Mouse (Mus musculus): ENCODE measurements at regions not wholly inside any gene's neighbourhood (a gene's known extent, or its start where the extent isn't known, plus 50 kb on each side); places are given as distances from the start of the nearest gene placed in this dataset.

- ATAC-seq (peak; percentile 25), DNase-seq (peak; percentile 73)
- TF ChIP-seq CTCF (IDR thresholded peaks at IDR 0.05; ENCODE audit: low read depth) = no peak
- Histone ChIP-seq H3K36me3 (ENCODE audit: insufficient read depth) (no peaks in the 10 kb centered on the region), H3K4me2 (ENCODE audit: low read depth) (peak overlapping the region; percentile 62), H3K27me3 (ENCODE audit: insufficient read depth, low read length) (no peaks in the 10 kb centered on the region), H3K4me1 (ENCODE audit: insufficient read depth) (peaks cover 38% of the 10 kb centered on the region), H3K27ac (ENCODE audit: low read depth, low read length) (peak overlapping the region; percentile 97), H3K9me3 (ENCODE audit: low read length) (no peaks in the 10 kb centered on the region), H3K9ac (peak overlapping the region; percentile 67), H3K4me3 (ENCODE audit: low read depth, low read length) (peak overlapping the region; percentile 39)
- 3% methylated on average over 11 of the region's 11 CpGs for WGBS
Measured at GRCm38 (mm10) chr13:28417929-28418881, 160.9 kb downstream of the Gm11361 start.

- peak; percentile 15; the same call in 1 of the 2 replicates for TF ChIP-seq CTCF (IDR thresholded peaks at IDR 0.05; ENCODE audit: low read depth)
- peak overlapping the region; percentile 39 for H3K4me3 ChIP-seq (ENCODE audit: low read depth, low read length)
- H3K27me3 ChIP-seq (ENCODE audit: insufficient read depth, low read length) = no peaks in the 10 kb centered on the region
- H3K9me3 ChIP-seq (ENCODE audit: low read length) = no peaks in the 10 kb centered on the region
- WGBS = under 1% methylated on average over 7 of the region's 7 CpGs
- H3K9ac ChIP-seq = peak overlapping the region; percentile 67
- peak overlapping the region; percentile 62 for H3K4me2 ChIP-seq (ENCODE audit: low read depth)
- peak overlapping the region; percentile 97 for H3K27ac ChIP-seq (ENCODE audit: low read depth, low read length)
- no peaks in the 10 kb centered on the region for H3K36me3 ChIP-seq (ENCODE audit: insufficient read depth)
- peak; percentile 89 for DNase-seq
- peak; percentile 73 for ATAC-seq
- H3K4me1 ChIP-seq (ENCODE audit: insufficient read depth) = peaks cover 38% of the 10 kb centered on the region
Measured at GRCm38 (mm10) chr13:28417431-28417928, 160.2 kb downstream of the Gm11361 start.

- Histone ChIP-seq H3K27me3 (ENCODE audit: insufficient read depth, low read length) (no peaks in the 10 kb centered on the region), H3K27ac (ENCODE audit: low read depth, low read length) (peak overlapping the region; percentile 97), H3K4me2 (ENCODE audit: low read depth) (peak overlapping the region; percentile 62), H3K9ac (peak overlapping the region; percentile 67), H3K9me3 (ENCODE audit: low read length) (no peaks in the 10 kb centered on the region), H3K4me1 (ENCODE audit: insufficient read depth) (peaks cover 38% of the 10 kb centered on the region), H3K4me3 (ENCODE audit: low read depth, low read length) (peak overlapping the region; percentile 39), H3K36me3 (ENCODE audit: insufficient read depth) (no peaks in the 10 kb centered on the region)
- ATAC-seq (no peak), DNase-seq (peak; percentile 75)
- WGBS = 3% methylated on average over 8 of the region's 8 CpGs
- TF ChIP-seq CTCF (IDR thresholded peaks at IDR 0.05; ENCODE audit: low read depth) = peak; percentile 28; the same call in 1 of the 2 replicates
Measured at GRCm38 (mm10) chr13:28416887-28417286, 159.6 kb downstream of the Gm11361 start.

GRCm38 (mm10) chr13:28416231-28416630 is 158.9 kb downstream of the Gm11361 start:
- DNase-seq = peak; percentile 89
- no peaks in the 10 kb centered on the region for H3K27me3 ChIP-seq (ENCODE audit: insufficient read depth, low read length)
- peak overlapping the region; percentile 39 for H3K4me3 ChIP-seq (ENCODE audit: low read depth, low read length)
- WGBS = 2% methylated on average over 6 of the region's 6 CpGs
- peak overlapping the region; percentile 62 for H3K4me2 ChIP-seq (ENCODE audit: low read depth)
- peak overlapping the region; percentile 67 for H3K9ac ChIP-seq
- no peaks in the 10 kb centered on the region for H3K9me3 ChIP-seq (ENCODE audit: low read length)
- TF ChIP-seq CTCF (IDR thresholded peaks at IDR 0.05; ENCODE audit: low read depth) = no peak
- peak overlapping the region; percentile 97 for H3K27ac ChIP-seq (ENCODE audit: low read depth, low read length)
- H3K36me3 ChIP-seq (ENCODE audit: insufficient read depth) = no peaks in the 10 kb centered on the region
- peaks cover 38% of the 10 kb centered on the region for H3K4me1 ChIP-seq (ENCODE audit: insufficient read depth)
- peak; percentile 76 for ATAC-seq

DNA sequence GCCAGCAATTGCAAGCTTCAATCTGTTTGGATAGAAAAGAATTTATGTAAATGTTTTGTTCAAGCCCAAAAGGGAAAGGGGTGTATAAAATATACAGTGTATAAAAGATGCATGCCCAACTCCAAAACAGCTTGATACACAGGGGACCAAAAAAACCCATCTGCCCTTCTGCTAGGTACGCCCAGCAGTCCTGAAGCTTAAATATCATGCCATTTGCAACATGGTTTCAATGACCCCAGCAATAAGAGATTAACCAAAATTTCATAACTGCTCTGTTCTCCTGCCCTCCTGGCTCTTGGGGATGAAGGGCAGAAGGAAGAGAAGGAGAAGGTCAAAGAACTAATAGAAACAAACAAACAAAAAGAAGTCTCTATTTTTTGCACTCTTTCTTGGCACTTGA is 158.4 kb downstream of the Gm11361 start:
- peak; percentile 79 for DNase-seq
- H3K9ac ChIP-seq = peak overlapping the region; percentile 67; the same call in 1 of the 2 replicates
- H3K4me1 ChIP-seq (ENCODE audit: insufficient read depth) = peaks cover 33% of the 10 kb centered on the region

GRCm38 (mm10) chr13:28410324-28410723 is 153.0 kb downstream of the Gm11361 start:
- DNase-seq = no peak
- Histone ChIP-seq H3K27me3 (ENCODE audit: insufficient read depth, low read length) (no peaks in the 10 kb centered on the region), H3K4me3 (ENCODE audit: low read depth, low read length) (no peak overlapping the region), H3K4me2 (ENCODE audit: low read depth) (no peak overlapping the region), H3K4me1 (ENCODE audit: insufficient read depth) (peaks cover 4% of the 10 kb centered on the region; the same call in 1 of the 2 replicates), H3K9ac (no peak overlapping the region), H3K36me3 (ENCODE audit: insufficient read depth) (no peaks in the 10 kb centered on the region), H3K27ac (ENCODE audit: low read depth, low read length) (no peak overlapping the region), H3K9me3 (ENCODE audit: low read length) (no peaks in the 10 kb centered on the region)
- ATAC-seq = no peak
- WGBS = 14% methylated on average over 2 of the region's 2 CpGs
- TF ChIP-seq CTCF (IDR thresholded peaks at IDR 0.05; ENCODE audit: low read depth) = no peak

More for the DNA sequence above, 158.4 kb downstream of the Gm11361 start:
- TF ChIP-seq CTCF (IDR thresholded peaks at IDR 0.05; ENCODE audit: low read depth) = no peak
- peak overlapping the region; percentile 62 for H3K4me2 ChIP-seq (ENCODE audit: low read depth)
- peak overlapping the region; percentile 39 for H3K4me3 ChIP-seq (ENCODE audit: low read depth, low read length)
- no peaks in the 10 kb centered on the region for H3K36me3 ChIP-seq (ENCODE audit: insufficient read depth)
- H3K9me3 ChIP-seq (ENCODE audit: low read length) = no peaks in the 10 kb centered on the region
- no peaks in the 10 kb centered on the region for H3K27me3 ChIP-seq (ENCODE audit: insufficient read depth, low read length)
- peak overlapping the region; percentile 97 for H3K27ac ChIP-seq (ENCODE audit: low read depth, low read length)
- peak; percentile 12; the same call in 1 of the 2 replicates for ATAC-seq
- 5% methylated on average over 1 of the region's 1 CpGs for WGBS

DNA sequence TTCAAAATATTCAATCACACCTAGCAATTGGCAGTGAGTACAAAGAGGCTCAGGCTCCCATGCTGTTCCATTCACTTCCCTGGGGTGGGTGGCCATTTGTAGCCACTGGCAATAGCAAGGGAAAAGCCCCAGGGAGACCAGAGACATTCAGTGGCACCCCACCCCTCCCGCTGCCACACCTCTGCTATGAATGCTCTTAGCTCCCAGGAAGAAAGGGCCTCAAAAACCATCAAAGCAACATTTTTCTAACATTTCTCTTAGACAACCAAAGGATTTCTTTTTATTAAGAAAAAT is 152.2 kb downstream of the Gm11361 start:
- WGBS = 16% methylated on average over 1 of the region's 1 CpGs
- no peaks in the 10 kb centered on the region for H3K27me3 ChIP-seq (ENCODE audit: insufficient read depth, low read length)
- H3K4me3 ChIP-seq (ENCODE audit: low read depth, low read length) = no peak overlapping the region
- no peak overlapping the region for H3K9ac ChIP-seq
- H3K36me3 ChIP-seq (ENCODE audit: insufficient read depth) = no peaks in the 10 kb centered on the region
- H3K4me2 ChIP-seq (ENCODE audit: low read depth) = no peak overlapping the region
- H3K27ac ChIP-seq (ENCODE audit: low read depth, low read length) = no peak overlapping the region
- ATAC-seq = no peak
- no peaks in the 10 kb centered on the region for H3K9me3 ChIP-seq (ENCODE audit: low read length)
- no peaks in the 10 kb centered on the region for H3K4me1 ChIP-seq (ENCODE audit: insufficient read depth)
- DNase-seq = no peak
- no peak for TF ChIP-seq CTCF (IDR thresholded peaks at IDR 0.05; ENCODE audit: low read depth)
